Mouse (Mus musculus) testis, adult 2 months (tissue): ENCODE measurements around the gene Kif1a. TPM values are rescaled to one million over a fixed set of nuclear protein-coding genes. Genes with fewer than 3 reads are reported as not detected.

ENCODE experiments used
- H3K27ac ChIP-seq: fragments of 200-500 bp; 2 replicates; pipeline ENCODE4 v1.5.1; 2012; ENCODE audit warnings: low read depth, low read length; ENCODE audit not compliant: control insufficient read depth, insufficient read depth
- H3K27me3 ChIP-seq: fragments of 200-500 bp; 2 replicates; pipeline ENCODE4 v1.6.1; 2012; ENCODE audit warnings: mild to moderate bottlenecking, low read length, moderate library complexity; ENCODE audit not compliant: control insufficient read depth, insufficient read depth
- H3K36me3 ChIP-seq: fragments of 200-500 bp; 2 replicates; pipeline ENCODE4 v1.6.1; 2012; ENCODE audit warnings: mild to moderate bottlenecking, low read length; ENCODE audit not compliant: control insufficient read depth, insufficient read depth
- H3K4me1 ChIP-seq: fragments of 200-500 bp; 2 replicates; pipeline ENCODE4 v1.6.1; 2012; ENCODE audit warnings: low read length; ENCODE audit not compliant: control insufficient read depth, insufficient read depth
- H3K4me3 ChIP-seq: fragments of 200-500 bp; 2 replicates; pipeline ENCODE4 v1.5.1; 2012; ENCODE audit warnings: low read depth, mild to moderate bottlenecking, low read length, moderate library complexity, mixed read lengths; ENCODE audit not compliant: control insufficient read depth
- CTCF ChIP-seq: fragments of 200-500 bp; IDR thresholded peaks from 2 replicates; pipeline ENCODE4 v1.5.1; 2012; ENCODE audit warnings: low read depth, mild to moderate bottlenecking, inconsistent platforms, low read length, moderate library complexity; ENCODE audit not compliant: control insufficient read depth, insufficient read depth, insufficient replicate concordance
- POLR2A ChIP-seq: fragments of 200-500 bp; IDR thresholded peaks from 2 replicates; pipeline ENCODE4 v1.6.1; 2012; ENCODE audit warnings: low read depth, mild to moderate bottlenecking, inconsistent platforms, low read length, moderate library complexity; ENCODE audit not compliant: control insufficient read depth
- polyA plus RNA-seq: library from polyadenylated mRNA; depleted of rRNA; stranded (reverse); fragments of >200 nt; gene quantifications from 2 replicates; pipeline ENCODE4 v1.2.3, GENCODE M21; 2012; rRNA removed

Kif1a gene
- polyA plus RNA-seq, result 11.4 and 12.4 TPM in 2 replicates

GRCm38 (mm10) chr1:93101571-93102061, at the start of gene Kif1a:
Gene Kif1a (minus strand): TSS chr1:93101951.
- Histone ChIP-seq H3K27ac (no peak within 1 kb of the TSS), H3K4me1 (peaks cover 15% of the 10 kb centered on the region), H3K4me3 (peak within 1 kb of the TSS; percentile 11), H3K27me3 (no peaks in the 10 kb centered on the region; the same call in 1 of the 2 replicates), H3K36me3 (no peaks in the 10 kb centered on the region)
- TF ChIP-seq POLR2A, result no peak

- no peak overlapping the region for H3K4me3 ChIP-seq
- H3K27ac ChIP-seq, result no peak overlapping the region
- no peaks in the 10 kb centered on the region for H3K36me3 ChIP-seq
- no peaks in the 10 kb centered on the region for H3K4me1 ChIP-seq
- TF ChIP-seq POLR2A (no peak), CTCF (no peak)
- no peaks in the 10 kb centered on the region for H3K27me3 ChIP-seq
These were observed 49.3 kb upstream of the Kif1a start for GRCm38 (mm10) chr1:93150907-93151661.

- Histone ChIP-seq H3K4me1 (no peaks in the 10 kb centered on the region), H3K4me3 (no peak overlapping the region), H3K27me3 (no peaks in the 10 kb centered on the region), H3K27ac (no peak overlapping the region), H3K36me3 (no peaks in the 10 kb centered on the region)
- TF ChIP-seq POLR2A (no peak), CTCF (no peak)
These were observed 42.4 kb upstream of the Kif1a start for GRCm38 (mm10) chr1:93144176-93144575.

GRCm38 (mm10) chr1:93142871-93143270, 41.1 kb upstream of the Kif1a start:
- Histone ChIP-seq H3K36me3 (no peaks in the 10 kb centered on the region), H3K4me3 (no peak overlapping the region)
- TF ChIP-seq CTCF, result no peak
- TF ChIP-seq POLR2A, result no peak

DNA sequence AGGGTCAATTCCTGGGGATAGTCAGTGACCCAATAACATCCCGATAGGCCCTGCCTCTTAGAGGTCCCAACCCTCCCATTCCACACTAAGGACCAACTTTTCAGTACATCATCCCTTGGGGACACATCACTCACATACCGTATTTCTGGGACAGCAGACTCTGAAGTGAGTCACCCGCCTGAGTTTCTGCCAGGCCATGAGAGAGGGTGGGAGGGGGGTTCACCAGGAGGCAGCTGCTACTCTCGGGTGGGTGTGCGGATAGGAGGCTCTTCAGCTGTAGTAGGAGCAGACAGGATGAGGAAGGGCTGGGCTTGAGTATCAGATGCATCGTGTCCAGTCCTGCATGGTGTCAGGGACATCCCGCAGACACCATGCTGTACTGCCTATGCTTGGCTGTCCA, 38.0 kb upstream of the Kif1a start:
- no peak for TF ChIP-seq CTCF
- TF ChIP-seq POLR2A, result no peak
- Histone ChIP-seq H3K4me3 (no peak overlapping the region), H3K27me3 (no peaks in the 10 kb centered on the region), H3K27ac (no peak overlapping the region), H3K36me3 (no peaks in the 10 kb centered on the region), H3K4me1 (no peaks in the 10 kb centered on the region)

More at GRCm38 (mm10) chr1:93142871-93143270, 41.1 kb upstream of the Kif1a start:
- Histone ChIP-seq H3K27ac (no peak overlapping the region), H3K4me1 (no peaks in the 10 kb centered on the region), H3K27me3 (no peaks in the 10 kb centered on the region)

DNA sequence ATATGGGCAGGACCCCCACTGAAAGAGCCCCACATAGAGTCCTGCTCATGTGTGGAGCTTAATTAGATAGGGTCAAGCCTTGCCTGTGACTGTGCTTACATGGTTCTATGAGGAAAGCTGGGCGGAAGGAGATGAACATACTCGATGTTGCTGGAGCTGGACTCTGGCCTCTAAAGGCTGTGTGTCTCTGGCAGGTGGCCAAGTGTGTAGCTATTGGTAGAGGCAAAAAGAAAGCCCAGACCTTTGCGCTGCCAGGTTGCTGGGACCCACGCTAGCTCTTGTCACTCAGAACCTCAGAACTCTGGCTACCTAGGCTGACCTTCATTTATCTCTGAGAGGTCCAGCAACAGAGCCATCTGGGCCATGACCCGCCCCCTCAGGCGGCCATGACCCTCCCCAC, 36.8 kb upstream of the Kif1a start:
- Histone ChIP-seq H3K27ac (no peak overlapping the region), H3K4me3 (no peak overlapping the region), H3K27me3 (no peaks in the 10 kb centered on the region), H3K36me3 (no peaks in the 10 kb centered on the region), H3K4me1 (no peaks in the 10 kb centered on the region)
- no peak for TF ChIP-seq POLR2A
- TF ChIP-seq CTCF, result no peak

DNA sequence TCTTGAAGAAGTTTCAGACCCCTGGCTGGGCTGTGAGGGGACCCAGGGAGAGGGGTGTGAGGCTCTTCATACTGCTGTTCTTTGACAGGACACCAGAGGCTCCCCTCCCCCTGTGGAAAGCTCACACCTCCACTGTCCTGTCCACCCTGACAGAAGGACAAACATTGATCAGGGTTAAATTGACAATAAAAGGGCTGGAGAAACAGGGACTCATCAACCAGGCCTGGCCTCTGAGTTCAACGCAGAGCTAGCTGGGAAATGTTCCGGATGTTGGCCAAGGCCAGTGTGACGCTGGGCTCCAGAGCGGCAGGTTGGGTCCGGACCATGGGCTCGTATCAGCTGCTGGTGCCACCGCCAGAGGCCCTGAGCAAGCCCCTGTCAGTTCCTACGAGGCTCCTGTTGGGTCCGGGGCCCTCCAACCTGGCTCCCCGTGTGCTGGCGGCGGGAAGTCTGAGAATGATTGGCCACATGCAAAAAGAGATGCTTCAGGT, 33.3 kb upstream of the Kif1a start, which contains the start of gene Agxt:
Gene Agxt, plus strand, starts transcription at position 205 of the 491 bp plus-strand sequence.
- no peak for TF ChIP-seq CTCF
- no peak for TF ChIP-seq POLR2A
- H3K36me3 ChIP-seq, result no peaks in the 10 kb centered on the region
- no peak within 1 kb of the TSS for H3K4me3 ChIP-seq

More for the DNA sequence above, 33.3 kb upstream of the Kif1a start, which contains the start of gene Agxt:
- H3K27ac ChIP-seq, result no peak within 1 kb of the TSS
- no peaks in the 10 kb centered on the region for H3K27me3 ChIP-seq
- H3K4me1 ChIP-seq, result no peaks in the 10 kb centered on the region
